Mouse (Mus musculus) limb, embryonic 14.5 days (tissue): Measurements from ENCODE around the gene Fabp2. TPM values are rescaled to one million over a fixed set of nuclear protein-coding genes. Genes with fewer than 3 reads are reported as not detected.

ENCODE experiments used
- ATAC-seq: fragments of 200-750 bp; cut with Nextera tagmentation; 2 replicates; pipeline ENCODE4 v1.8.0; 2017; ENCODE audit warnings: low read depth, moderate number of reproducible peaks, moderate TSS enrichment; ENCODE audit not compliant: low FRiP score
- DNase-seq: peaks from one replicate; pipeline ENCODE4 v3.0.0-alpha.2; 2015; ENCODE audit warnings: low spot score
- H3K27ac ChIP-seq: fragments of 300-500 bp; sonication (generic); replicated peaks from 2 replicates; pipeline ENCODE4 v1.5.1; 2014; ENCODE audit warnings: low read depth, mild to moderate bottlenecking, low read length, moderate library complexity, mixed read lengths
- H3K27me3 ChIP-seq: fragments of 300-500 bp; sonication (generic); 2 replicates; pipeline ENCODE4 v1.6.1; 2014; ENCODE audit warnings: low read length, mixed read lengths; ENCODE audit not compliant: control insufficient read depth, insufficient read depth
- H3K36me3 ChIP-seq: fragments of 300-500 bp; sonication (generic); 2 replicates; pipeline ENCODE4 v1.6.1; 2014; ENCODE audit warnings: mild to moderate bottlenecking, low read length, moderate library complexity, mixed read lengths; ENCODE audit not compliant: control insufficient read depth, insufficient read depth
- H3K4me1 ChIP-seq: fragments of 300-500 bp; sonication (generic); 2 replicates; pipeline ENCODE4 v1.6.1; 2014; ENCODE audit warnings: antibody characterized with exemption, low read length, mixed read lengths; ENCODE audit not compliant: control insufficient read depth, insufficient read depth
- H3K4me2 ChIP-seq: fragments of 300-500 bp; sonication (generic); replicated peaks from 2 replicates; pipeline ENCODE4 v1.6.1; 2014; ENCODE audit warnings: low read depth, mild to moderate bottlenecking, low read length, moderate library complexity; ENCODE audit not compliant: severe bottlenecking
- H3K4me3 ChIP-seq: fragments of 300-500 bp; sonication (generic); replicated peaks from 2 replicates; pipeline ENCODE4 v1.5.1; 2014; ENCODE audit warnings: low read length
- H3K9ac ChIP-seq: fragments of 300-500 bp; sonication (generic); 2 replicates; pipeline ENCODE4 v1.6.1; 2014; ENCODE audit warnings: mild to moderate bottlenecking, low read depth, low read length, moderate library complexity; ENCODE audit not compliant: severe bottlenecking
- H3K9me3 ChIP-seq: fragments of 300-500 bp; sonication (generic); 2 replicates; pipeline ENCODE4 v1.6.1; 2016; ENCODE audit warnings: low read length; ENCODE audit not compliant: control insufficient read depth
- POLR2A ChIP-seq: fragments of 200-500 bp; IDR thresholded peaks from 2 replicates; pipeline ENCODE4 v1.8.0; 2012; ENCODE audit warnings: inconsistent platforms, mild to moderate bottlenecking, moderate library complexity, borderline replicate concordance; ENCODE audit not compliant: insufficient read depth, insufficient read length; ENCODE audit errors: extremely low read depth
- WGBS: fragments of 180-500 bp; shearing (Covaris S2); extraction: QIAGEN DNeasy Blood & Tissue Kit; methylation state at CpG from one replicate; pipeline ENCODE4 v1.1.7; 2014; 5-methylcytosine and 5-hydroxymethylcytosine counted together
- polyA plus RNA-seq, 2 experiments: library from polyadenylated mRNA; depleted of rRNA in 1 of 2; stranded (reverse) in 1 of 2; unstranded in 1 of 2; fragments of >200 nt; fragmentation: Nextera tagmentation in 1 of 2; extraction: Ambion mirVana in 1 of 2; gene quantifications; 2 replicates each; pipeline versions ENCODE4 v1.2.1 to v1.2.3; 2012 to 2014

Gene Fabp2
- polyA plus RNA-seq, 2 experiments: not detected

- H3K4me1 ChIP-seq: no peaks in the 10 kb centered on the region
- no peak for DNase-seq
- no peaks in the 10 kb centered on the region for H3K9me3 ChIP-seq
- WGBS: 85% methylated on average over 8 of the region's 8 CpGs
- H3K36me3 ChIP-seq: no peaks in the 10 kb centered on the region
- no peak overlapping the region for H3K9ac ChIP-seq
- no peak overlapping the region for H3K4me2 ChIP-seq
- no peak for ATAC-seq
- H3K27me3 ChIP-seq: no peaks in the 10 kb centered on the region
- H3K27ac ChIP-seq: no peak overlapping the region
- TF ChIP-seq POLR2A: no peak
- no peak overlapping the region for H3K4me3 ChIP-seq
These were observed 16.1 kb upstream of the Fabp2 start for GRCm38 (mm10) chr3:122878705-122879315.

GRCm38 (mm10) chr3:122887505-122888301, 7.2 kb upstream of the Fabp2 start:
- Histone ChIP-seq H3K4me1 (no peaks in the 10 kb centered on the region), H3K9me3 (no peaks in the 10 kb centered on the region), H3K27ac (no peak overlapping the region), H3K4me2 (no peak overlapping the region), H3K9ac (no peak overlapping the region), H3K27me3 (no peaks in the 10 kb centered on the region), H3K4me3 (no peak overlapping the region), H3K36me3 (no peaks in the 10 kb centered on the region)
- no peak for ATAC-seq
- DNase-seq: no peak
- TF ChIP-seq POLR2A: no peak
- WGBS: 84% methylated on average over 4 of the region's 4 CpGs

DNA sequence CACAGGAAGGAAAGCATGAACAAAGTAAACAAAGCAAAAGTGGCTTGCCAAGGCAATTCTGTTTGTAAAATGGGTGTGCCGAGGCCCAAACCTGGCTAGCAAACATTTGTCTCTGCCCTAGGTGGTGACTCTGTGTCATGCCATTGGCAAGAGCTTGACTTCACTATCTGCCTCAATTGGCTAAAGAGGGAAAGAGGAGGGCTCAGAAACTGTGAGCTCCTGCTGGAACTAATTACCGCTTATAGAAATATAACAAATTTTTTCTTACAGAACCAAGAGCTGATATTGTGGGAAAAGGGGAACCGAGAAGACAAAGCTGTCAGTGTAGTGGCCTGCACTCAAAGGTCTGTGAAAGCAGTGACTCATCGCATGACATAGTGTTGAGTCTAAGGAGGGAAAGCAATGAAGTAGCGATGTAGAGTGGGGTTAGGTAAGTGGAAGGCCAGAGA, 6.5 kb upstream of the Fabp2 start:
- no peak overlapping the region for H3K9ac ChIP-seq
- no peak overlapping the region for H3K4me3 ChIP-seq
- H3K27me3 ChIP-seq: no peaks in the 10 kb centered on the region
- H3K4me1 ChIP-seq: no peaks in the 10 kb centered on the region
- H3K4me2 ChIP-seq: no peak overlapping the region
- no peak overlapping the region for H3K27ac ChIP-seq
- H3K9me3 ChIP-seq: no peaks in the 10 kb centered on the region
- H3K36me3 ChIP-seq: no peaks in the 10 kb centered on the region
- DNase-seq (no peak), ATAC-seq (no peak)
- WGBS: 77% methylated on average over 5 of the region's 5 CpGs
- no peak for TF ChIP-seq POLR2A

DNA sequence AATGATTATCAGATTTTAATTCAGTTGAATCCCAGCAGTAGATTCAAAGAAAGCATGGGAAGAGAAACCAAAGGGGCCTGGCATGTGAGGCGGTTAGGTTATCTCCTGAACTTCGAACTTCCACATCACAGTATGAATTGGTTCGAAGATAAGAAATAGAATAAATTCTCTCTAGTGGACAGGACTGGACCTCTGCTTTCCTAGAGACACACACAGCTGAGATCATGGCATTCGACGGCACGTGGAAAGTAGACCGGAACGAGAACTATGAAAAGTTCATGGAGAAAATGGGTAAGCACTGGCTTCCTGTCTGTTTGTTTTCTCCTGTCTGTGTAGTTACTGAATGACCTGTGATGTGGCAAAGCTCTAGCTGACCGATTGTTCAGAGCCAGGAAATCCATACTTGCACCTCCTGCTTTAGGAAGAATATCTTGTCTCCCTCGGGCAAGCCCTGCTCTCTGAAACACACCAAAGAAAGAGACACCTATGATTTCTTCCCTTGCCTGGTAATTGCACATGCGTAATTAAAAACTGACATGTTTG, 388 bp downstream of the Fabp2 start:
- no peaks in the 10 kb centered on the region for H3K9me3 ChIP-seq
- no peak overlapping the region for H3K4me3 ChIP-seq
- H3K36me3 ChIP-seq: no peaks in the 10 kb centered on the region
- H3K4me1 ChIP-seq: no peaks in the 10 kb centered on the region
- no peaks in the 10 kb centered on the region for H3K27me3 ChIP-seq
- DNase-seq (no peak), ATAC-seq (no peak)
- WGBS: 82% methylated on average over 11 of the region's 11 CpGs
- no peak overlapping the region for H3K27ac ChIP-seq
- H3K4me2 ChIP-seq: no peak overlapping the region
- no peak for TF ChIP-seq POLR2A
- H3K9ac ChIP-seq: no peak overlapping the region

DNA sequence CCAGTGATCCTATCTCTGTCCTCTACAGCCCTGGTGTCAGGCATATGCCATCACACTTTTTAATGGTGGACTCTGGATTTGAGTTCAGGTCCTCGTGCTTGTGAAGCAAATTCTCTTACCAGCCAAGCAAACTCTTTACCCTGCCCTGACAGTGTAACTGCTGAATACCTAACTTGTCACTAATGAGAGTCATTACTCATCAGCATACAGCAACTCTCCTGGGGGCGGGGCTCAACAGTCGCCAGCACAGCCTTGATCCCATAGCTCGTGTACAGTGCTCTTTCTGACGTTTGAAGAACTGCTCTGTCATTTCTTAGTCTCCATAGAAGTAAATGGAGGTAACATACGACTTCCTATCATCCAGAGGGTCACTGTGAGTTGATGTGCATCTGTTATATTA, 3.4 kb downstream of the Fabp2 start:
- Histone ChIP-seq H3K27me3 (no peaks in the 10 kb centered on the region), H3K4me2 (no peak overlapping the region), H3K9ac (no peak overlapping the region), H3K27ac (no peak overlapping the region), H3K9me3 (no peaks in the 10 kb centered on the region), H3K4me1 (no peaks in the 10 kb centered on the region), H3K36me3 (no peaks in the 10 kb centered on the region), H3K4me3 (no peak overlapping the region)
- ATAC-seq (no peak), DNase-seq (no peak)
- no peak for TF ChIP-seq POLR2A
- WGBS: 57% methylated on average over 6 of the region's 6 CpGs
